Mouse (Mus musculus) left cerebral cortex, adult 2 months (tissue): ENCODE measurements around the gene Eif3m. TPM values are rescaled to one million over a fixed set of nuclear protein-coding genes. Genes with fewer than 3 reads are reported as not detected.

Source experiments
- DNase-seq, 2 experiments: peaks; one replicate each; pipeline ENCODE4 v3.0.0; 2021 to 2022; ENCODE audit warnings: low spot score in 2 of 2, mixed read lengths in 1 of 2; ENCODE audit errors: extremely low spot score in 1 of 2
- H3K27ac ChIP-seq: fragments of 200-600 bp; 2 replicates; pipeline ENCODE4 v1.8.1; 2022
- H3K4me3 ChIP-seq: fragments of 200-600 bp; 2 replicates; pipeline ENCODE4 v1.8.1; 2022
- CTCF ChIP-seq: fragments of 200-600 bp; IDR thresholded peaks from 2 replicates; pipeline ENCODE4 v1.8.1; 2022; ENCODE audit warnings: antibody characterized with exemption, mild to moderate bottlenecking, moderate library complexity
- intact Hi-C: fragments of 180-260 bp; cut with DNase I; formaldehyde crosslinking; loops from one replicate; pipeline ENCODE4 v1.15.1; 2025
- total RNA-seq, 2 experiments: library from RNA; stranded (reverse); gene quantifications; 2 replicates each; pipeline ENCODE4 v1.2.3; 2021

Eif3m gene
- total RNA-seq, 2 experiments from 2014 or later, result 83.4 to 89.8 TPM

- DNase-seq, result no peak
- intact Hi-C loops, result no loop called here
- Histone ChIP-seq H3K27ac (no peak overlapping the region), H3K4me3 (no peak overlapping the region)
- no peak for TF ChIP-seq CTCF
Observed at GRCm38 (mm10) chr2:104996201-104996600, 20.7 kb downstream of the Eif3m start.

- intact Hi-C loops, result no loop called here
- TF ChIP-seq CTCF, result no peak
- DNase-seq, result no peak
Observed at GRCm38 (mm10) chr2:104994436-104994835, 22.4 kb downstream of the Eif3m start.

GRCm38 (mm10) chr2:104988974-104989373 is 27.9 kb downstream of the Eif3m start:
- intact Hi-C loops, result no loop called here
- Histone ChIP-seq H3K4me3 (no peak overlapping the region), H3K27ac (no peak overlapping the region)
- no peak for DNase-seq
- no peak for TF ChIP-seq CTCF

More at GRCm38 (mm10) chr2:104994436-104994835, 22.4 kb downstream of the Eif3m start:
- Histone ChIP-seq H3K27ac (no peak overlapping the region), H3K4me3 (no peak overlapping the region)

DNA sequence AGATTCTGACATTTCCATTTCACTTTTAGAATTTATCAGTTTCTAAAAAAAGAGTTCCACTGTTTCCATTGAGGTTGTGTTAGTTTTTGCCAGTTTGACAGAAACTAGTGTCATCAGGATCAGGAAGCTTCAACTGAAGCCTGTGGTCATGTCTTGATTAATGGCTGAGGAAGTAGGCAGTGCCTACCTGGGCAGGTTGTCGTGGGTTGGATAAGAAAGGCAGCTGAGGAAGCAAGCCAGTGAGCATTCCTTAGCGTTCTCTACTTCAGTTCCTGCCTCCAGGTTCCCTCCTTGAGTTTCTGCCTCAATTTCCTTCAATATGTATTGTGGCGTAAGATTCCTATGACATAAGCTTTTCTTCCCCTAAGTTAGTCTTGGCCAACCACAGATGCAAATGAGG is 31.1 kb downstream of the Eif3m start:
- no peak for DNase-seq
- intact Hi-C loops, result no loop called here
- Histone ChIP-seq H3K27ac (no peak overlapping the region), H3K4me3 (no peak overlapping the region)
- no peak for TF ChIP-seq CTCF

DNA sequence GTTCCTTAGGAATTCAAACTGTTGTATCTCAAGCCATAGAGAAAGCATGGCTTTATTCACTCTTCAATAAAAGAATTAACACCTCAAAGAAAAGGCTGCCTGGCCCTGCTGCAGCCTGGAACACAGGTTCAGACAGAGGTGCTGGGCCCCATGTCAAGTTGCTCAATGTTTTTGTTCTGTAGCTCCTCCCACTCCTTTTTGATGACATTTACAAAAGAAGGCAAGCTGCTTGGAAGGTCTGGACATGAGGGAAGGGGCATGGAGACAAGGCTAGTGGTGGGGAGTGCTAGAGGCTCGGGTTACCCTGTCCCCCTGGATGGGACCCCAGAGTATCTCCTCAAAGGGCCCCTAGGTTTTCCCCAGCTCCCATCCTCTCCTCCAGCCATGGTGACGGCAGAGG is 35.2 kb downstream of the Eif3m start:
- Histone ChIP-seq H3K4me3 (no peak overlapping the region), H3K27ac (no peak overlapping the region)
- intact Hi-C loops, result no loop called here
- no peak for DNase-seq
- no peak for TF ChIP-seq CTCF

GRCm38 (mm10) chr2:104964492-104964891 is 52.4 kb downstream of the Eif3m start:
- H3K4me3 ChIP-seq, result no peak overlapping the region
- no peak for TF ChIP-seq CTCF
- intact Hi-C loops, result no loop called here
- no peak overlapping the region for H3K27ac ChIP-seq
- no peak for DNase-seq

Other genes starting within 250 kb of the Eif3m start
- 10 to 100 TPM; 10.2 to 10.8 TPM for gene Qser1, start 200.3 kb downstream of the Eif3m start, total RNA-seq
- gene Prrg4, start 167.2 kb downstream of the Eif3m start, total RNA-seq, result under 1 TPM; 0.49 to 0.63 TPM
- 1 to 10 TPM in 1 of 2 experiments, not detected in 1; 2.4 TPM for gene Ccdc73, start 149.3 kb downstream of the Eif3m start, total RNA-seq
- gene Gm11060, start 74.9 kb upstream of the Eif3m start, total RNA-seq, result not detected
- under 1 TPM in 1 of 2 experiments, not detected in 1; 0.14 TPM for gene Wt1, start 109.4 kb upstream of the Eif3m start, total RNA-seq
- not detected for gene Them7, start 207.2 kb upstream of the Eif3m start, total RNA-seq